Mouse (Mus musculus): Measurements from ENCODE around the gene Cbx8.

GRCm38 (mm10) chr11:119036934-119037779 lies 3.6 kb downstream of the Cbx8 start:
- TF ChIP-seq CTCF (IDR thresholded peaks at IDR 0.05; ENCODE audit: insufficient read depth, low read length) (no peak), POLR2A (IDR thresholded peaks at IDR 0.05; ENCODE audit: borderline replicate concordance, extremely low read depth, low read depth, low read length) (no peak)
